Mouse (Mus musculus) lung, postnatal 4 days (tissue): ENCODE data around the gene Arl8b.
A peak's percentile ranks its signal among the peaks of the same experiment; 100 is the strongest.

Source experiments
- DNase-seq, 2 experiments: peaks; one replicate each; pipeline ENCODE4 v3.0.0; 2021

Gene Arl8b

GRCm38 (mm10) chr6:108785551-108785950 is 2.7 kb downstream of the Arl8b start:
- no peak for DNase-seq

DNA sequence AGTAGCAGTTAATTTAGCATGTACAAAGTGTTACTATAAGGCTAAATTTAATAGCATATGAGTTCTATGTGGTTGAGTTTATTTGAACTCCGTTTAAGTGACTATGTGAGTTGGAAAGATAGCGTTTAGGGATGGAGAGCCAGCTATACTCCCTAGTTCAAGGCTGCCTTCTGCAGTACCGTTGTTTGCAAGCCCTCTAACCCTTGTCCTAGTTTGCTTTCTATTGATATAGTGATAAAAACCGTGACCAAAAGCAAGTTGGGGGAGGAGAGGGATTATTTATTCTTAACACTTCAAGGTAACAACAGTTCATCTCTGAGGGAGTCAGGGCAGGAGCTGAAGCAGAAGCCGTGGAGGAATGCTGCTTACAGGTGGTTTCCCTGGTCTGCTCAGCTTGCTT is 8.6 kb downstream of the Arl8b start:
- DNase-seq, result no peak

DNA sequence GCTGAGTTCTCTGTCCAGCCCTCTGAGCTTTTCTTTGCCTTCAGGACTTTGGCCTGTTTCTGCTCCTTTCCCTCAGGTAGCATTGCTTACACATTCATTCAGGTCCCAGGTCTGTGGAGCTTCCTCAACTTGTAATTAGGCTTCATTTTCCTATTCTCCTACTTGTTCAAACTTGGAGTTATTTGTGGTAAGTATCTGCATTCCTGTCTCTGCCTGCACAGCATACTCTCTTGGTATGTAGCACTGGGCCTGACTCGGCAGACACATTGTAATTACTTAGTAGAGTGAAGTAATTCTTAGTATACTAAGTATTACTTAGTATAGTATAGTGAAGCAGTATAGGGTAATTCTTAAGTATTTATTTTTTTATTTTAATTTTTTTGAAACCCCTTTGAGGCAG is 13.0 kb downstream of the Arl8b start:
- DNase-seq, result no peak

DNA sequence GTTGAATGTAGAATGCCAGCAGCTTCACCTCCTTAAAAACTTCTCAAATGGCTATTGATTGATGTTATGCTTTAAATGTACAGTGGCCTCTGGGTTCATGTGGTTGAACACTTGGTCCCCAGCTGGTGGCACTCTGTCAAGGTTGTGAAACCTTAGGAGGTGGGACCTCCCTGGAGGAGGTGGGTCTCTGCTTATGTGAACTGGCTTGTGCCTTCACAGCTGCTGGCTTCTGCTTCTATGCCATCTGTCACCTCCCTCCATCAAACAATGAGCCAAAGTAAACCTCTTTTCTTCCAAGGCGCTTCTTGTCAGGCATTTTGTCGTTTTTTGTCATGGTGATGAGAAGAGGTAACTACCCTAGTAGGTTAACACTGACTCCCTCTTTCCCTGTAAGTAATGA is 13.8 kb downstream of the Arl8b start:
- DNase-seq, result peak; percentile 34 to 55

DNA sequence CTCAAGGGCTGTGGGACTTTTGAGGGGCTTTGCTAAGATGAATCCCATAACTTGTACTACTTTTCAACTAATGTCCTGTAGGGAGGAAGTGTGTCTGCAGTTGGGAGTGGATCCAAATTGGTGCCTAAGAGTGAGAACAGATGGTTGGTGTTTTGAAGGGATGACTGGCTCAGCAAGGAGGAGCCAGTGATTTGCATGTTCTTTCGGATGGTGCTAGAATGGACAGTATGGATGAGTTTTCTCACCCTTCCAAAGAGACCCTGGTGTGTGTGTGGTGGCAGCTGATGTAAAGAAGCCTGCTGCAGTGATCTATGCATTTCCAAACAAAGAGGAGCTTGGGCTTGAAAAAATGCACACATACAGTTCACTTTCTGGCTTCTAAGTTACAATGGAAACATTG is 22.3 kb downstream of the Arl8b start:
- DNase-seq, result no peak

GRCm38 (mm10) chr6:108805871-108806270 is 23.0 kb downstream of the Arl8b start:
- DNase-seq, result no peak

DNA sequence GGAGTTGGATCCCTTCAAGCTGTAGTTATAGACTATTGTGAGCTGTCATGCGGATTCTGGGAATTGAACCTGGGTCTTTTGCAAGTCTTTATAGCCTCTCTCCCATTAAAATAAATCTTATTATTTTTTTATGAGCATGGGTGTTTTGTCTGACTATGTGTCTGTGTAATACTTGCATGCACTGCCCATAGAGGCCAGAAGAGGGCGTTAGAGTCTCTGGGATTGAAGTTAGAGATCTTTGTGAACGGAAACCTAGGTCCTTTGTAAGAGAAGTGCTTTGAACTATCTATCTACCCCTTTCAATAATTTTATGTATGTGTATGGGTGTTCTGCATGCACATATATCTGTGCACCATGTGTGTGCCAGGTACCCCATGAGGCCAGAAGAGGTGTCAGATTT is 24.5 kb downstream of the Arl8b start:
- no peak for DNase-seq

- DNase-seq, result no peak
Observed at GRCm38 (mm10) chr6:108808786-108809185, 25.9 kb downstream of the Arl8b start.

DNA sequence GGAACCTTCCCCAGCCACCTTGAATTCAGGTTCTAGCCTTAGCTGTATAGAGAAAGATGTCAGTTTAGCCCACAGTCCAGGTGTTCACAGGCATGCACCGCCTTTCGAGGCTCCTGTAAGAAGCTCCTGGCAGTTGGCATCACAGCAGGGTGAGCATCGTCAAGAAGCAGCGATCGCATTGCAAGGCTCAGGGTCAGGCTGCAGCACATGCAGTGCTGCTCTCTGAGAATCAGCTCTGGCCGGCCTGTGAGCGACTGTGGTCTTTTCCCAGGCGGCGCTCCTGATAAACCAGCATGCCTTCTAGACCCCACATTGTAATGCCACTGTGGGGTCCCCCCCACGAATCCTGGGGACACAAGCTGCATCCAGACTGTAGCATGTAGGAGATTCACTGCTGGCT is 27.3 kb downstream of the Arl8b start:
- no peak for DNase-seq

DNA sequence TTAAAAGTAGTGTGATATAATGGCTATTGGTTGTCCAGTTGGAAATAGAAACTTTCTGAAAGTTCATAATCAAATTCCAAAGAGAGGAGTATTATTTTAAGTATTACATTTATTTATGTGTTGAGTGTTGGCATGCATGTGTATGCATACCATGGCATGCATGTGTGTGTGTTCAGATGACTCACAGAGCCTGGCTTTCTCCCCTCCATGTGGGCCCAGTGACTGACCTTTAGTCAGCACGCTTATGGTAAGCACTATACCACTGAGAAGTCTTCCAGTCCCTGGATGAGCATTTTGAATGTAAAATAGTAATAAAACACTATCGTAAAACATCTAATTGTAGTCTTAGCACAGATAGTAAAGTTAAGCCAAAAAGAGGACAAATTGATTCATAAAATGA is 29.2 kb downstream of the Arl8b start:
- no peak for DNase-seq

- DNase-seq, result no peak
Observed at GRCm38 (mm10) chr6:108817510-108817909, 34.6 kb downstream of the Arl8b start.

DNA sequence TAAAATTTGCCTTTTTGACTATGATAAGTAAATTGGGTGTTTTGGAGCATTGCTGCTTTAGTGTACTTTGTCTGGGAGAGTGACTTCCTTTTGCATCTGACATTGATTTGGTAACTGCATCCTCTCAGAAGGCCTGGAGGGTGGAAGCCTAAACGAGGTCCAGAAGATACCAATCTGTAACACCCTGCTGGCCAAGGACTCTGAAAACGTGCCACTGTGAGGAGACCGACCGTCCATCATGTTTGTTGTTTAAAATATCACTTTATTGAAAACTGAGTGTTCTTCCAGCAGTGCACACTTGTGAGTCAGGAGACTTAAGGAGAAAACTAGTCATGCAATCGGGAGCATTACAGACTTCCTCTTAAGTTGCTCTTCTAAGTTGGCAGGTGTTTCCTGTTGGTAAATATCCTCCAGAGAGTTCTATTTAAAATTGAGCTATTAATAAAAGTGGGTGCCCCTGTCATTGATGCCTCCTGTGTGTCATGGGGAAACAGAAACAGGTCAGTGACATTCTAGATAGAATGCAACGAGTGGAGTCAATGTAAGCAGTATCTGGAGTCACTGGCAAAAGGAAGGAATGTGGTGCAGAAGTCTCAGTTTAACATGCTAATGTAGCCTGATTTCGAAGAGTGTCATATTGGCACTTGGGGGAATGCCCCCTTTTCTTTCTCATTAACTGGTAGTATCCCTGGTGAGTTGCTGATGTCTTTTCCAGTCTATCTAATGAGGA is 42.1 kb downstream of the Arl8b start:
- no peak for DNase-seq

DNA sequence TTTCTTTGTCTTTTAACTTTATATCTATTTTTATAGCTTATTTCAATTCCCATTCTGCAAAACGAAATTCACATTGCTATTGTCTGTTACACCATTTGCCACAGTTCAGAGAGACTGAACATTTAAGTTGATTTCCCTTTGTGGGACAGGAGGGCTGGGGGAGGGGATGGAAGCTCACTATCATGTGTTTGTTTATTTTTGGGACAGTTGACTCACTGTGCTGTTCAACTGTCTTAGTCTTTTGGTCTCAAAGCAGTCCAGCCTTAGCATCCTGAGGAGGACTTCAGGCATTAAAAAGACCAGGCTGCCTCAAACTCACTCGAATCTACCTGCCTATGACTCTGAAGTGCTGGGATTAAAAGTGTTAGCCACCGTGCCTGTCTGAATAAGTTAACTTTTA is 43.2 kb downstream of the Arl8b start:
- DNase-seq, result no peak

- DNase-seq, result no peak
Observed at GRCm38 (mm10) chr6:108827336-108827920, 44.5 kb downstream of the Arl8b start.

DNA sequence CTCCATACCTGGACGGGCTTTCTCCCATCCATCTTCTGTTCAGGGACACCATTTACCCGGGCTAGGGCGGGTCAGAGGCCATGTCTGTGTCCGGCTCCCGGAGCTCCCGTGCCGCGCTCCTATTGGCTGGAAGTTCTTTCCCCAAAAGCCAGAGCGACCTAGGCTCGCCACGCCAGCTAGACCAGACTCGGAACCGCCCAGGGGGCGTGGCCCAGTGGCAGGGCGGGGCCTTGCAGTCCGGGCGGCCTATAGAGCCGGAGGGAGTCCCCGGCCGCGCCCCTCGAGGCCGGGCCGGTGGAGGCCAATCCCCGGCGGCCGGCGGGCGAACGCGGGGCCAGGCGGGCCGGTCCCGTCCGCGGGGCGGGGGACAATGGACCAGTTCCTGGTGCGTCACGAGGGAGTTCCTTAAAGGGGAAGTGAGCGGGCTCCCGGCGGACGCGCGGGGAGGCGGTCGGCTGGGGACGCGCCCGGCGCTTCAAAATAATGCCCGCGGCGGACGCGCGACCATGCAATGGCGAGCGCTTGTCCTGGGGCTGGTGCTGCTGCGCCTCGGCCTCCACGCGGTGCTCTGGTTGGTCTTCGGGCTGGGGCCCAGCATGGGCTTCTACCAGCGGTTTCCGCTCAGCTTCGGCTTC is 45.5 kb downstream of the Arl8b start, which contains the start of gene Edem1:
TSS of gene Edem1 (plus strand) at position 408 of the 635 bp plus-strand sequence.
- DNase-seq, result peak; percentile 99 to 100

GRCm38 (mm10) chr6:108828872-108829271 is 46.0 kb downstream of the Arl8b start:
- DNase-seq, result peak in 1 of 2 experiments; percentile 61

- peak; percentile 51 for DNase-seq
Observed at GRCm38 (mm10) chr6:108829386-108830370, 46.8 kb downstream of the Arl8b start.

- no peak for DNase-seq
Observed at GRCm38 (mm10) chr6:108832170-108832569, 49.3 kb downstream of the Arl8b start.

GRCm38 (mm10) chr6:108832989-108833388 is 50.1 kb downstream of the Arl8b start:
- DNase-seq, result no peak

- DNase-seq, result no peak
Observed at GRCm38 (mm10) chr6:108833963-108834697, 51.2 kb downstream of the Arl8b start.

- peak; percentile 60 to 71 for DNase-seq
Observed at GRCm38 (mm10) chr6:108835765-108836691, 53.1 kb downstream of the Arl8b start.
